Mouse (Mus musculus) layer of hippocampus, adult 11-12 months (tissue): ENCODE data around the gene Cxcr2.

Experiments used
- DNase-seq: peaks from one replicate; pipeline ENCODE4 v3.0.0; 2022; ENCODE audit warnings: low spot score

Cxcr2 gene

DNA sequence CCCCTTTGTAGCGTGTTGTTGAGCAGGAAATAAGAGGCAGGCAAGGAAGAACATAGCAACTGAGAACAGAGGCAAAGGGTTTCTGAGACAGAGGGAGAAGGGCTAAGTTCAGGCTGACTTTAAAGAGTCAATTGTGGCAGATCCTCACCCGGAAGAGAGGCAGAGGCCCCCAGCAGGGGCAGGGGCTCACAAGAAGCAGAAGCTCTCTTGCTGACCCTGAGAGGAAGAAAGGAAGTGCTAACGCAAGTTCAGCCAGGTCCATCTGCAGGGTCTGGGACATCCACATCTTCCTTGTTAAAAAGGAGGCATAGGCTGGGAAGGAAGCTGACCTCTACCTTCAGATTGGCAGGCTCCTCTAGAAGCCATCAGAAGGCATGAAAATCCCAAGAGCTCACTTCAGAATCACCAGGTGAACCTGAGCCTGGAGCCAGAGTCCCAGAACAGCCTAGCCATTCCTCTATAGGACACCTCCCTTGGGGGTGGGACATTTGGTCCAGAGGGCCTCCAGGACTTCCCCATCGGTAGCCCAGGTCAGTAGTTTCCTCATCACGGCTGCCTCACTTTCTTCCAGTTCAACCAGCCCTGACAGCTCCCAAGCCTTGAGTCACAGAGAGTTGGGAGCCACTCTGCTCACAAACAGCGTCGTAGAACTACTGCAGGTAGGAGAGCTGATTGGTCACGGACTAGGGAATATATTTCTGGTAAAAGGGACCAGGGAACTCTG is at the start of gene Cxcr2:
Gene Cxcr2, plus strand, starts transcription at position 529 of the 724 bp plus-strand sequence.
- no peak for DNase-seq

DNA sequence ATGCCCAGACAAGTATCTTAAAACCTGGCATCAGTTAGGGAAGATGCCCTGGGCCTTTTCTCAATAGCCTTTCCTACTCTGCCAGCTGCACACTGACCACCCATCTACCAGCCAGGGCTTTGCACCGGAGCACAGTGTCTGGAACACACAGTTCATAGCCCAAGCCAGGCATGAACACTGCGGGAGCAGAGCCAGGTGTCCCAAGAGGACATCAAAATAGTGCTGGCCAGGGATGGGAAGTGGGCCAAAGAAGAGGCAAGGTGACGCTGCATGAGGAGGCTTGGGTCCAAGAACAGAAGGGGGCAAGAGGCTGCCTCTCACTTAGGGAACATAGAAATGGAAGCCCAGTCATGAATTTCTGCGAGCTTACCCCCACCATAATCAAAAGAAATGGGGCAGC is 48.1 kb upstream of the Cxcr2 start:
- DNase-seq: no peak

DNA sequence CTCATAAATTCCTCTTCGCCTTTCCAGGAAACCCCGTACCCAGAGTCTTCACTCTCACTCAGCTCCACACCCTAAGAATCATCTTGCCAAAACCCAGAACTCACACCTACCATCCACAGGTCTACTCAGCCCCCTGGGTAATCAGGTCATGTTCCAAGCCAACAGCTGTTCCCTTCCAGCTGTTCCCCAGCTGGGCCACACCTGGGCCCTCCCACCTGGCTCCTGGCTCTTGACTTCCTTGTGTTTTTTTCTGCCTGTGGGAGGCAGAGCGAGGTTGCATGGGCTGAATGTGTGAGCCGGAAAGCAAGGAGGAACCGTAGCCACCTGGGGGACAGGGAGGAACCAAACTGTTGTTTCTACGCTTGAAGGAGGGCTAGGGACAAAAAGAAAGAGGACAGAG is 47.6 kb upstream of the Cxcr2 start:
- DNase-seq: no peak

DNA sequence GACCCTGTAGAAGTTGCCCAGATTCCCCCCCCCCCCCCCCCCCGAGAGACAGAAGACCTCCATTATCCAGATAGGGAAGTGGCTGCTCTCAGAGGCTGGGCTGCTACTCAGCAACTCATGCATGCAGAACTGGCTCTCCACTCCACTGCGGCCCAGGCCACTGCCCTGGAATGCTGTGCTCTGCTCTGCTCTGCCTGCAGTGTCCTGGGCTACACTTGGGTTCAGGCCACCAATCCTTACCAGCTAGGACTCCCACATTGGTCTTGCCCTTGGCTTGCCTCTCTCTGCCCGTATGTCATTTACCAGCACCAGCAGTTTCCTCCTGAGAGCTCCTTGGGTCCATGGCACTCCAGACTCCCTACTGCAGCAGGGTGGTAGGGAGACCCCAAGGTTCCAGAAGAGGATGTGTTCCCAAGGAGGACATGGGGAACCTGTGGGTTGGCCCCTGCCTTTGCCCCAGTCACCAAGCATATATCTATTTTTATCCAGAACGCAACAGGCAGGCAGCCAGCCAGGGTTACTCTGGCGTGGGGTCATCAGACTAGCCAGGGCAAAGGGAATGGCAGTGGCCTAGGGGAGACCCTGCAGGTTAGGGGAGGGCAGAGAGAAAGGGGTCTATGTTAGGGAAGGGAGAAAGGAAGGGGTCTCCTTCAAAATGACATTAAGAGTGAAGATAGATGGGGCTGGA is 45.7 kb upstream of the Cxcr2 start:
- DNase-seq: no peak

DNA sequence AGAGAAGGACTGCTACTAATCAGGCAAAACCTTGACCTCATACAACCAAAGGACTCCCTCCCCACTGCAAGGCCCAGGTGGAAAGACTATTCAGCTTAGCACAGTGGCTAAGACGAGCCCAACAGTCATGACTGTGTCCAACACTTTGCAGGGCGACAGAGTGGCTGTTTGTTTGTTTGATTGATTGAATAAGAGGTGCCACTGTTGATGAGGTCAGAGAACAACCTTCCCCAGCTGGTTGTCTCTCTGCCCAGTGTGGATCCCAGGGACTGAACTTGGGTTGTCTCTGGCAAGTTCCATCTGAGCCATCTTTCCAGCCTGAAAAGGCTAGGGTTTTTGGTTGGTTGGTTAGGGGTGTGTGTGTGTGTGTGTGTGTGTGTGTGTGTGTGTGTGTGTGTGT is 44.1 kb upstream of the Cxcr2 start:
- no peak for DNase-seq

DNA sequence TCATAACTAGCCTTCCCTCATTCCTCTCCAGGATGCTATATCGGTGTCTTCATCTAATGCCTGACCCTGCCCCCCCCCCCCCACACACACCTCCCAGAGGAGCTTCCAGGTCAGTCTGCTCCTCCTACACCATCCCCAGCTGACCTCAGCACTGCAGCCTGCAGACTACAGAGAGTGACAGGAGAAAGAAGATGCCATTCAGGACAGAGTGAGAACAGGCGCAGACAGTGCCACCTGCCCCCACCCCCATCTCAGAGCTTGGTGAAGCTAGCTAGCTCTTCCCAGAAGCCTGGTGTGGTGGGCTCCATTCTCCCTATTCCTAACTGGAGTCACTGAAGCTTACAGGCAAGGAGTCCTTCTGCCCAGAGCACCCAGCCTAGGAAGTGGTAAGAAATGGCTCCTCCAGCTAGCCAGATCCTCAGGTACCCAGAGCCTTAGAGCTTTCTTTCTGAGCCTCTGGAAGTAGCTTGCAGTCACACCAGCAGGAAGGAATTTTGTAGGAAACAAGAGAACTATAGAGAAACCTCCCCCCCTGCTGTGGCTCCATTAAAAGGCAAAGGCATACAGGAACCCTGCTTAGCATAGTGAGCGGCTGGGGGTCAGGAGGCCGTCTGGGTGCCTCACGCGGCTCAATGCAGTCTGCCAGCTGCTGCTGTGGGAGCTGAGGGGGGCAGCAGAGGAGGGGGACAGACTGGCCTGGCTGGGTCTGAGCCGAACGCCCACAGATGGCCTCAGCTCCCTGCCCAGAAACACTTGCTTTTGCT is 42.7 kb upstream of the Cxcr2 start:
- no peak for DNase-seq

DNA sequence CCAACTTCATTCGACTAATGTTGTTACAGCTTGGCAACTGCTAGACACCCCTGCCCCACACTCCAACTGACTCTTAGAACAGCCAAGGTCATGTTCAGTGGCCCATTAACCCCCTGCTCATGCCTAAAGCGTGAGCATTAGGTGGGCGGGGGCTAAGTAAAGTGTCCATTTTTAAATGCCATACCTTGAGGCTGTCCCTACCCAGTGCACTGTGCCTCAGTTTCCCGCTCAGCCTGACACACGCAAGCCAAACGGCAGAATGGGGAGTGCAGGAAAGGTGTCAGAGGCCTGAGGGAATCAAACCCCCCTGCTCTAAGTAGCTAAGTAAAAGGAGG is 42.1 kb upstream of the Cxcr2 start:
- no peak for DNase-seq

DNA sequence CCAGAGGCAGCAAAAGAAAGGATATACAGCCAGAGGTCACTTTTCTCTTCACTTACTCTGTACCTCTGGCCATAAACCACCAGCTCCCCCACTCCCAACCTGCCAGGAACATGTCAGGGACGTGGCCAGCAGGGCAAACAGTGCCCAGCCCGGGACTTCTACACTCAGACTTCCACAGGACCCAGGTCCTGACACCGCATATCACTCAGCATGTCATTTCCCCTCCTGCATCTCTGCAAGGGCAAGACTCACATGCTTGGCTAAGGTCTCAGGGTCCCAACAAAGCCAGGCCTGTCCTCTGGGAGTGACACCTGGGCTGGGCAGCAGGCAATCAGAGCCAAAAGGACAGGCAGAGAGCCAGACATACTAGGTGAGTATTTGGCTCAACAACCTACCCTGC is 40.7 kb upstream of the Cxcr2 start:
- no peak for DNase-seq

DNA sequence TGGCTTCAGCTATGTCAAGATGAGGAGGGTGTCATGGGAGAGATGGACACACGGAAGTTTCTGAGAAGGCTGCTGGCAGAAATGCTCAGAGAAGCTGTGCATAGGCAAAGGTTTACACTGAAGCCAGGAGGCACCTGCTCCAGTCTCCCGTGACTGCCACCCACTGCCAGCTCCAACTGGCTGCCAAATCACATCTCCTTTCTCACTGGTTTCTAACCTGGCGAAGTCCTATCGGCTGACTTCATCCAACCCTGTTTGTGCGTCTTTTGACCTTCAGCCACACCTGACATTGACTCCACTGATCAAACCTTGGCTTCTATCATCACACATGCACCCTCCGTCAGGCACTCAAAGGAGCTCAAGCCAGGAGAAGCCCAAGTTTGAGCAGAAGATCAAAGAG is 35.9 kb upstream of the Cxcr2 start:
- DNase-seq: no peak

DNA sequence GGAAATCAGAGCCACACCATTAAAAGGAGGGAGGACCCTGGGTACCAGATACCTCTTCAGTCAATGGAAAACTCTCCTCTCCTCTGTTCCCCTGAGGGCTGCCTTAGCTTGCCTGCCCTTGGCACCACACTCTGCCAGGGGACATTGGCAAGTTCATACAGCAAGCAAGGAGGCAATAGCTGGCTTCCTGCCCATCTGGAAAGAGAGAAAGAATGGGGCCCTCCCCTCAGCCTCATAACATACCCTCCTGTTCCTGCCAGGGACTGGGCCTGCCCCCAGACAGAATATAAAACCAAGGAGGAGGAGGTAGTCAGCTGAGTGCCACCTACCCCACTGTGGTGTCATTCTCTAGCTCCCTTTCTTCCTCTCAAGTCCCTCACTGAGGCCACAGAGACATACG is 34.7 kb upstream of the Cxcr2 start:
- DNase-seq: no peak

DNA sequence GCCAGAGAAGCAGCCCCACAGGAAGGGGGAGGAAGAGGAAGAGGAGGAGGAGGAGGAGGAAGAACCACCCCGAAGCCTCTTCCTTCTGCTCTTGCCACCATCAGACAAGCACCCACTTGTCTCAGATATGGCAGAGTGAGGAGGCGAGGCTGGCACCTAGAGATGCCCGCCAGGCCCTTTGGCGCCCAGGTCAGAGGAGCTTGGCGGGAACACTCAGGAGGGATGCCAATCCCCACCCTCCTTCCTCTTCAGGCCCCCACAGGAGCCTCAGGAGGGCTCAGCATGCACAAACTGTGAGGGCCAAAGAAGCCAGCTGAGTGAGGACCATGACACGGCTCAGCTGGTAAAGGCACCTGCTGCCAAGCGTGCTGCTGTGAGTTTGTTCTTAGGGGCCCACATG is 32.7 kb upstream of the Cxcr2 start:
- no peak for DNase-seq

DNA sequence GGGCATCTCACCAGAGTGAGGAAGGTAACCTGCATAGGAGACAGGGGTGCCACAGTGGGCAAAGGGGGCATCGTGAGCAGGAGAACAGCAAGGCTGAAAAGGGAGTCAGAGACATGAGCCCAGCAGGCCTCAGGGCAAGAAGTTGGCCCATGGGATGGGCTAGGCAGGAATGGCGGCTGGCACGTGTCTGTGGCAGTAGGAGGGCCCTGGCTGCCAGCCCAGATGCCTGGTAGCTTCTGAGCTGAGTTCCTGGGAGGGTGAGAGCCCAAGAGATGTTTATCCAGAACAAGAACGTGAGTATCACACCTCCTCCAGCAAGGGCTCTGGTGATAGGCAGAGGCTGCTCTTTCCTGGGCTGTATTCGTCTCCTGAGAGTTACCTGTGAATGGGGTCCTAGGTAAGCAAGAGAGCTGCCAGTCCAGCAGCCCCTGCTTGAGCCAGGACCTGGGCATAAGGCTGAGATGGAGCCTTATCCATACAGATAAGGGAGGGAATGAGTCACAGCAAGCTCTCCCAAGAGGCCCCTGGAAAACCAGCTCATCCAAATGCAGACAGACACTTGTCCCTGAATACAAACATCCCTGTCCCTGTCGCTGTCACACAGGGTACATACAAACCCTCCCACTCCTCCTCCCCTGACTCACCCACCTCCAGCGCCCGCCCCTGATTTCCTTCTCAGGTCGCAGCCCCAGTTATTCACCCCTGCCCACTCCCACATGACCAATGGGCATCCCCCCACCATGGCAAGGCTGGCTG is 31.8 kb upstream of the Cxcr2 start:
- peak; percentile 40 for DNase-seq

DNA sequence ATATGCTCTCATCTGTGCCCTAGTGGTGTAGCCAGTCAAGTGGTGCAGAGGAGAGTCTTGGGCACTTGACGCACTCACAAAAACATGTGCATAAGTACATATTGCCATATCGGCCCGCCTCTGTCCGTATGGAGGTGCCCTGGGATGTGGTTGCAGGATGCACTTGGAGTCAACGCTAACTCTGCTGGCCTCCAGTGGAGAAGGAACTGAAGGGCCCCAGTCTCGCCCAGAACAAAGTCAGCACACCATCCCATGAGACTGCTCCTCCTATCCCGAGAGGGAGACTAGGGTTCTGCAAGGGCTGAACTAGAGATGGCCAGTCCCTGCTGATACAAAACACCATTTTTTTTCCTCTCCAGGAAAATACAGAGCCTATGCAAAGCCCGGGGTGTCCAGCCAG is 30.6 kb upstream of the Cxcr2 start:
- DNase-seq: no peak

DNA sequence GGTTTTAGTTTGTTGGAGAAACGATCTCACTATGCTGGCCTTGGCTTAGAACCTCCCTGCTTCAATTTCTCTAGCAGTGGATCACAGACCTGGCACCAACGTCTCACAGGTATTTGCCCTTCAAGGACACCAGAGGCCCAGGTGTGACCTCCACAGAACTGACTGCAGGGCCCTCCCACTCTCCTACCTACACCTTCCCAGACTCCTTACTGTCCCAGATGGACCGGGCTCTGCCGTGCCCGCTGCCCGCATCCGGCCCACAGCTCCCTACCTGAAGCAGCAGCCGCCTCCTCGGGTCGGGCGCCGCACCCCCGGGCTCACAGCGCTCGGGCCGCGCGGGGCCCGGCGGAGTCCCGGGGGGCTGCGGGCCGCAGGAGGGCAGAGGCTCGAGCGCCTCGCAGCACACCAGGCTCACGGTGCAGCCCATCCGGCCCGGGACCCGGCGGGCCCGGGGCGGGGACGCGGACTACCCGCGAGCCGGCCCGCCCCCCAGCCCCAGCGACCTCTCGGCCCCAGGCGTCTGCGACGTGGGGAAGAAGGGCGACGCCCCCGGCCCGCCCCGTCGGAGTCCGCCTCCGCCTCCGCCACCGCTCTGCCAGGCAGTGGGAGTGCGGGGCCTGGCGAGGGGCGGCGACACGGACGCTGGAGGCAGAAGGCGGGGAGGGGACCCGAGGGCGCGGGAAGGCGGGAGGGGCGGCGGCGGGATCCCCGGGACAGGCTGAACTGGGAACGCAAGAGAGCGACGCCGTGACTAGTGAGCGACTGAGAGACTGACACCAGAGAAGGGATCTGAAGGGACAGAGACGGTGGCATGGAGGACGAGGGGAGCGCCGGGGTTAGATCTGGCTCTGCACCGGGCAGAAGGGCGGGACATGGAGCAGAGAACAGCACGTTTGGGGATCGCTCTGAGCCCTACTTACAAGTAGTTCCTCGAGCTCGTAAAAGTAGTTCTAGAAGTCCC is 29.5 kb upstream of the Cxcr2 start, which contains the start of gene Tns1:
Gene Tns1, minus strand, starts transcription at position 429 of the 961 bp plus-strand sequence.
- DNase-seq: no peak

DNA sequence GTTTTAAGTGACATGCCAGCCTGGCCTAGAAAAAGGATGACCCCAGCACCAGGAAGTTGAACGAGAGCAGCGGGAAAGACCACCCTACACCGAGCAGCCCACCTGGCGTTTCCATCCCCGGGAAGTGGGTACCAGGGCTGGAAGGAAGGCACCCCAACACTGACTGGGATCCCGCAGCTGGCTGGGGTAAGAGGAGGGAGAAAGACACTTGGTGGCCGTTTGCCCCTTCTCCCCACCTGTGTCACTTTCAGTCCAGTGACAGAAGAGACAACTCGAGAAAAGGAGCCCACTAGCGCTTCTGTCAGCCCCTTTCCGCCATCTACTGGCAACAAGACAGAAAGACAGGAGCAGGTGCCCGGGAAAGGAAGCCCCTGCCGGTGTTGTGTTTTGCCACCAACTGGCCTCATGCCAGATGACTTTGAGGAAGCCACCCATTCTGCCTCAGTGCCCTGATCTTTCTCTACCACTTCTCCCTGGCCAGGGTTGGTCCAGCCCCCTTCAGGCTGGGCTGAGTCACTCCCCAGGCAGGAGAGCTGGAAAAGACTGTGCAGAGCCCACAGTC is 28.7 kb upstream of the Cxcr2 start, which contains the start of gene Rufy4:
Gene Rufy4, plus strand, starts transcription at position 551 of the 562 bp plus-strand sequence.
- DNase-seq: peak; percentile 57

DNA sequence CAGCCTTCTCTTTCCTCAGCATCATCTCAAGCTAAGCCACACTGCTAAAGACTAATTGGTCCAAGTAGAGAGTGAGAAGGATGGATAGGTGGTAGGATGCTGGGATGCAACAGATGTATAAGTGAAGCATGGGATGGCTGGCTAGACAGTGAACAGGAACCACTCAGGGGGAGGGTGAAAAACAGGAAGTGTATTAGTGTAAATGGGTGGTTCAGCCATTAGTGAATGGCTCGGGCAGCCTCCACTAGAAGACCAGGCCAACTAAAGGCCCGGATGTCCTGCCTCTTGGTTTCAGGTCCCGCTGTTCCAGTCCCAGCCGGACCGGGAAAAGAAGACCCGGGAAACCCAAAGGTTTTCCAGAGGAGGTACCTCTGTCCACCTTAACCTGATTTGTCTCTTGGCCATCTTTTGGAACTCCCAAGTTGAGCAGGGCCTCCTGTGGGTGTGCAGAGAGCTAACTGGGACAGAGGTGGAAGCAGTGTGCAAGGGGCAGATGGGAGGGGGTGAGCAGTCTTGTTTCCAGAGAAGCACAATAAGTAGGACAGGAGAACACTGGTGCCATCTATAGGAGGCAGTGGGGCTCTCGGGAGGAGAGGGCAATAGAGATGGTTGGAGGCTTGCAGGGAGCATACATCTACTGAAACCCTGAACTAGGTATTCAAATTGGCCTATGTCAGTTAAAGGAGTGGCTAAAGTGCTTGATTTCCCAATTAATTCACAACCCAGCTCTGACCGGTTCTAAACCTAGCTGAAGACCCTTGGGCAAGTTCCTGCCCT is 22.7 kb upstream of the Cxcr2 start:
- no peak for DNase-seq

DNA sequence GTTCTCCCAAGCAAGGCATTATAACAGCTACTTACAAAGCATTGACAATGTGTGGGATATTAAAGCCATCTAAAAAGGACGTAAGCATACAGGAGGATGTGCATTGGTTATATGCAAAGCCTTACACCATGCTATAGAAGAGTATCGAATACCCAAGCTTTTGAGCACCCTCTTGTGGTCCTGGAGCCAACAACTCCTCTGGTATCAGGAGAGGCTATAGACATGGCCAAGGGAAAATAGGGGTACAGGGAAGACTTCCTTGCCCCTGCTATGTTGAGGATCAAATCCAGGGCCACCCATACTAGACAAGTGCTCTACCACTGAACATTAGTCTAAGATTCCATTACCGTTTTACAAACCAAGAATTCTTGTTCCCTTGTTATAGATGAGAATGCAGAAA is 21.8 kb upstream of the Cxcr2 start:
- no peak for DNase-seq

DNA sequence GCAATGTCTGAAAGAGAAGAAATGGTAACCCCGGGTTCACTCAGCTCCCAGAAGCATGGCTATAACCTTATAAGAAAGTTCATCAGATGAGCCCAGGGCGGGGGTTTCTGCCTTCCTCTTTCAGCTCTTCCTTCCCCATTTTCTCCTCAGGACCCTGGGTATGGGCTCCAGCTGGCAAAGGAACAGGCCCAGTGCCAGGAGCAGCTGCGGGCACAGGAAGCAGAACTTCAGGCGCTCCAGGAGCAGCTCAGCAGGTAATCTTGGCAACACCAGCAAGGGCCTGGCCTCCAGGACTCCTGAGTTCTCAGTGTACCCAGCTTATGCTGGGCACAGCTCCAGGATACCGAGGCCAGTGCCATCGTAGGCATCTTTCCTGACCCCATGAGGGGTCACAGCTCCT is 19.8 kb upstream of the Cxcr2 start:
- no peak for DNase-seq

DNA sequence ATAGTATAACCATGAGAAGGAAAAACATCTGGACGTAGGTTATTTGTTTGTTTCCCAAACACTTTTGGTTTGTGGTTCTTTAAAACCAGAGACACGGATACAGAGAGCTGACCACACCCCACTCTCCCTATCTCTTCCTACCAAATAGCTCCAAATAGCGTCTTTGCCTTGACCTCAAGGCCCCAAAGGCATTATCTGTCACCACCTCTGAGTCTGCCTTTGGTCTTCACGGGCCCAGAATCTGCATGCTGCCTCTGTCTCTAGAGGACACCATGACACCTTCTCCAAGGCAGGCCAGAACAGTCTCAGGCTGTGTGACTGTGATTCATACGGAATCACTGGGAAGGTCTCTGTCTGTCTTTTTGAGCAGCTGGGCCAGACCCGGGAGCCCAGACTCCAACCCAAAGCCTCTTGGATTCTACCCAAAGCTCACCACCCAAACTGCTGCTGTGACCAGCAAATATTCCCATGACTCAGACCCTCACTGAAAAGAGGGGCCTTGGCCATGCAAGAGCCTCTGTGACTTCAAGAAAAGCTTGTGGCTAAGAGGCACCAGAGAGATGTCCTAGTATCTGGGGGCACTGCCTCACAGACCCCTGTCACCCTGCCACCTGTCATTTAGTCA is 18.4 kb upstream of the Cxcr2 start:
- DNase-seq: no peak

DNA sequence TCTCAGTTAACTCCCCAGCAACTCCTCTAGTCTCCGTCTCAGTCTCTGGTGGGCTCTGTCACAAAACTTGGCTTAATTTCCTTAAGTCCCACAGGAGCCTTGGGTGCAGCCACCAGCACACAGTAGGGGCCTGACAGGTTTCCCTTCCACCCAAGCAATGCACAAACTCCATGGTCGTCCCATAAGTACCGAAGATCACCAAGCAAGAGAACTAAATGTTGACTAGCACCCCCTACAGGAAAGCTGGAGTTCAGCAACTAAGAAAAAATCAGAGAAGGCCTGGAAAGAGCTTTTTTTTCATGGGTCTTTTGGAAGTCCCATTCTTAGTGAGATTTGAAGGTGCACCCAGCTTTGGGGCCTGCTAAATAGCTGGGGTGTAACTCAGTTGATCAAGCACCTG is 14.4 kb upstream of the Cxcr2 start:
- DNase-seq: no peak
